Mouse (Mus musculus) kidney, adult 2 months (tissue): ENCODE data around the gene Kalrn.

Experiments
- CTCF ChIP-seq: fragments of 200-500 bp; conservative IDR thresholded peaks from 2 replicates; pipeline ENCODE4 v1.5.1; 2011; ENCODE audit warnings: low read depth, mild to moderate bottlenecking, control low read depth, low read length, moderate library complexity, mixed read lengths; ENCODE audit not compliant: insufficient read depth, insufficient read length
- POLR2A ChIP-seq: fragments of 200-500 bp; IDR thresholded peaks from one replicate; pipeline ENCODE4 v1.6.1; 2011; ENCODE audit warnings: low read depth, low read length, control low read depth

- no peak for TF ChIP-seq CTCF
- no peak for TF ChIP-seq POLR2A
These were observed 36.8 kb upstream of the Kalrn start for GRCm38 (mm10) chr16:34610137-34610536.
